Mouse (Mus musculus) ES-Bruce4 (cell line): ENCODE results near the gene Amph.

Experiments used
- CTCF ChIP-seq: IDR thresholded peaks from one replicate; pipeline ENCODE4 v1.8.1; 2011; ENCODE audit warnings: low read depth, low read length
- POLR2A ChIP-seq: IDR thresholded peaks from one replicate; pipeline ENCODE4 v1.8.1; 2011; ENCODE audit warnings: low read length; ENCODE audit not compliant: insufficient read depth

DNA sequence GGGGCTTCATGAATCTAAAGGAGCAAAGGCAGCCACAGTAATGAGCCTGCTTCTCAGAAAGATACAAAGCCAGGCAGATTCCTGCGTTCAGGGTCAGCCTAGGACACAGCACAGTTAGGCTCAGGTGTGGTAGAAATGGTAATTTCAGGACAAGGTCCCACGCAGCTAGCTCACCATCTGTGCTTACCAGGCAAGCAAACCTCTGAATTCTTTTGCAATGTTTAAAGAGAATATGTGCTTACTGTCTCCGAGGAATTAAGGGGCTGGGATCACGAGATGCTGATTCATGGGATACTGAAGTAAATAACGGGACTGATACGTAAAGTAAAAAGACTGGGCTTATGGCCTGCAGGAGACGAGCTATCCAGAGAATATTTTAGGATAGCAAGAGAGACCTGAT, 212.6 kb downstream of the Amph start:
- no peak for TF ChIP-seq CTCF
- TF ChIP-seq POLR2A, result no peak
